Mouse (Mus musculus) heart, embryonic 10.5 days (tissue): ENCODE data around the gene Pglyrp4. TPM values are rescaled to one million over a fixed set of nuclear protein-coding genes. Genes with fewer than 3 reads are reported as not detected.

Source experiments
- polyA plus RNA-seq: library from polyadenylated mRNA; unstranded; fragments of >200 nt; fragmentation: Nextera tagmentation; extraction: Ambion mirVana; gene quantifications from 2 replicates; pipeline ENCODE4 v1.2.1, GENCODE M21; 2016

Pglyrp4 gene
- polyA plus RNA-seq, 1 experiment from 2014 or later: not detected

Other genes starting within 250 kb of the Pglyrp4 start
- 71.7 and 74.4 TPM in 2 replicates for gene Snapin, start 235.9 kb upstream of the Pglyrp4 start, polyA plus RNA-seq
- gene Chtop, start 217.4 kb upstream of the Pglyrp4 start, polyA plus RNA-seq: 120 and 136 TPM in 2 replicates
- gene S100a1, start 212.5 kb upstream of the Pglyrp4 start, polyA plus RNA-seq: 64.6 and 111 TPM in 2 replicates
- 32.3 and 52.5 TPM in 2 replicates for gene S100a13, start 212.5 kb upstream of the Pglyrp4 start, polyA plus RNA-seq
- 0.28 TPM in 1 of 2 replicates, not detected in the other for gene S100a14, start 200.1 kb upstream of the Pglyrp4 start, polyA plus RNA-seq
- 18.1 and 36.6 TPM in 2 replicates for gene S100a16, start 189.7 kb upstream of the Pglyrp4 start, polyA plus RNA-seq
- 0.31 and 0.44 TPM in 2 replicates for gene S100a3, start 166.3 kb upstream of the Pglyrp4 start, polyA plus RNA-seq
- gene S100a2, start 136.7 kb upstream of the Pglyrp4 start, polyA plus RNA-seq: not detected in 2 replicates
- gene Gm42674, start 125.0 kb upstream of the Pglyrp4 start, polyA plus RNA-seq: not detected in 2 replicates
- gene S100a4, start 123.1 kb upstream of the Pglyrp4 start, polyA plus RNA-seq: 0.30 and 0.43 TPM in 2 replicates
- gene S100a5, start 118.4 kb upstream of the Pglyrp4 start, polyA plus RNA-seq: not detected in 2 replicates
- 27.3 and 28.9 TPM in 2 replicates for gene S100a6, start 114.0 kb upstream of the Pglyrp4 start, polyA plus RNA-seq
- not detected in 2 replicates for gene S100a7a, start 72.9 kb upstream of the Pglyrp4 start, polyA plus RNA-seq
- not detected in 2 replicates for gene S100a8, start 57.9 kb upstream of the Pglyrp4 start, polyA plus RNA-seq
- not detected in 2 replicates for gene S100a9, start 31.2 kb upstream of the Pglyrp4 start, polyA plus RNA-seq
- gene Gm5849, start 51.0 kb downstream of the Pglyrp4 start, polyA plus RNA-seq: not detected in 2 replicates